Mouse (Mus musculus) MEL (cell line): ENCODE data around the gene Drosha. TPM values are rescaled to one million over a fixed set of nuclear protein-coding genes. Genes with fewer than 3 reads are reported as not detected.

Experiments
- DNase-seq: peaks from one replicate; pipeline ENCODE4 v3.0.0; 2011; ENCODE audit warnings: low read depth, low spot score
- H3K27ac ChIP-seq: 2 replicates; pipeline ENCODE4 v1.5.1; 2012; ENCODE audit warnings: low read depth, mild to moderate bottlenecking, control low read depth, low read length, moderate library complexity; ENCODE audit not compliant: control insufficient read depth
- H3K27me3 ChIP-seq, 2 experiments: fragments of 150-350 bp in 1 of 2; sonication (generic) in 1 of 2; 2 replicates each; pipeline ENCODE4 v1.6.1; 2012; ENCODE audit warnings: low read length in 2 of 2, mild to moderate bottlenecking in 2 of 2, improper control_type of control experiment in 1 of 2, moderate library complexity in 1 of 2; ENCODE audit not compliant: insufficient read depth in 2 of 2, control insufficient read depth in 1 of 2
- H3K36me3 ChIP-seq, 2 experiments: 2 replicates each; pipeline ENCODE4 v1.6.1; 2012 to 2014; ENCODE audit warnings: low read length in 2 of 2, improper control_type of control experiment in 1 of 2, inconsistent platforms in 1 of 2, mild to moderate bottlenecking in 1 of 2; ENCODE audit not compliant: insufficient read depth in 2 of 2, control insufficient read depth in 1 of 2
- H3K4me1 ChIP-seq, 2 experiments: fragments of 150-350 bp in 1 of 2; sonication (generic) in 1 of 2; 2 replicates each; pipeline ENCODE4 v1.6.1; 2012; ENCODE audit warnings: low read length in 2 of 2, improper control_type of control experiment in 1 of 2, mild to moderate bottlenecking in 1 of 2; ENCODE audit not compliant: insufficient read depth in 2 of 2, control insufficient read depth in 1 of 2
- H3K4me3 ChIP-seq, 2 experiments: fragments of 150-350 bp in 1 of 2; sonication (generic) in 1 of 2; 2 replicates each; pipeline ENCODE4 v1.5.1; 2012; ENCODE audit warnings: low read depth in 2 of 2, low read length in 2 of 2, mild to moderate bottlenecking in 2 of 2, moderate library complexity in 2 of 2, control low read depth in 1 of 2, improper control_type of control experiment in 1 of 2; ENCODE audit not compliant: control insufficient read depth in 1 of 2, insufficient read depth in 1 of 2
- H3K79me2 ChIP-seq: 2 replicates; pipeline ENCODE4 v1.6.1; 2012; ENCODE audit warnings: mild to moderate bottlenecking, low read length, moderate library complexity; ENCODE audit not compliant: control insufficient read depth, poor library complexity, insufficient read depth
- H3K9ac ChIP-seq: 2 replicates; pipeline ENCODE4 v1.6.1; 2012; ENCODE audit warnings: low read depth, mild to moderate bottlenecking, control low read depth, low read length, moderate library complexity; ENCODE audit not compliant: control insufficient read depth, poor library complexity, severe bottlenecking
- H3K9me3 ChIP-seq: fragments of 150-350 bp; sonication (generic); replicated peaks from 2 replicates; pipeline ENCODE4 v1.6.1; 2012; ENCODE audit warnings: mild to moderate bottlenecking, low read length, improper control_type of control experiment, moderate library complexity; ENCODE audit not compliant: insufficient read depth
- BHLHE40 ChIP-seq: IDR thresholded peaks from 2 replicates; pipeline ENCODE4 v1.6.1; 2012; ENCODE audit warnings: low read depth, mild to moderate bottlenecking, inconsistent platforms, low read length, improper control_type of control experiment, borderline replicate concordance
- CHD1 ChIP-seq: IDR thresholded peaks from 2 replicates; pipeline ENCODE4 v1.6.1; 2012; ENCODE audit warnings: low read depth, mild to moderate bottlenecking, inconsistent platforms, low read length, improper control_type of control experiment
- CTCF ChIP-seq, 3 experiments: IDR thresholded peaks in 2 of 3; conservative IDR thresholded peaks in 1 of 3; 2 replicates each; pipeline ENCODE4 v1.5.1; 2011 to 2012; ENCODE audit warnings: low read length in 3 of 3, low read depth in 2 of 3, mild to moderate bottlenecking in 2 of 3, improper control_type of control experiment in 1 of 3, inconsistent platforms in 1 of 3, mixed read lengths in 1 of 3, moderate library complexity in 1 of 3; ENCODE audit not compliant: control insufficient read depth in 1 of 3, insufficient read depth in 1 of 3, poor library complexity in 1 of 3, severe bottlenecking in 1 of 3
- E2F4 ChIP-seq: IDR thresholded peaks from 2 replicates; pipeline ENCODE4 v1.6.1; 2011; ENCODE audit warnings: low read depth, low read length, improper control_type of control experiment, borderline replicate concordance
- ELF1 ChIP-seq: IDR thresholded peaks from 2 replicates; pipeline ENCODE4 v1.6.1; 2014; ENCODE audit warnings: low read depth, mild to moderate bottlenecking, inconsistent platforms, low read length, improper control_type of control experiment, moderate library complexity
- GABPA ChIP-seq: IDR thresholded peaks from 2 replicates; pipeline ENCODE4 v1.6.1; 2012; ENCODE audit warnings: low read depth, mild to moderate bottlenecking, inconsistent platforms, low read length, improper control_type of control experiment, moderate library complexity
- GATA1 ChIP-seq: IDR thresholded peaks from 2 replicates; pipeline ENCODE4 v1.6.1; 2011; ENCODE audit warnings: low read depth, low read length, improper control_type of control experiment
- MAX ChIP-seq: IDR thresholded peaks from 2 replicates; pipeline ENCODE4 v1.6.1; 2011; ENCODE audit warnings: low read length, improper control_type of control experiment
- MAZ ChIP-seq: IDR thresholded peaks from 2 replicates; pipeline ENCODE4 v1.6.1; 2012; ENCODE audit warnings: low read depth, mild to moderate bottlenecking, inconsistent platforms, low read length, improper control_type of control experiment
- MEF2A ChIP-seq: IDR thresholded peaks from 2 replicates; pipeline ENCODE4 v1.6.1; 2014; ENCODE audit warnings: low read depth, mild to moderate bottlenecking, inconsistent platforms, low read length, improper control_type of control experiment; ENCODE audit not compliant: poor library complexity, insufficient replicate concordance, severe bottlenecking; ENCODE audit errors: extremely low read depth
- MXI1 ChIP-seq: IDR thresholded peaks from 2 replicates; pipeline ENCODE4 v1.6.1; 2011; ENCODE audit warnings: mild to moderate bottlenecking, low read depth, low read length, improper control_type of control experiment
- MYC ChIP-seq: IDR thresholded peaks from 2 replicates; pipeline ENCODE4 v1.6.1; 2011; ENCODE audit warnings: low read depth, mild to moderate bottlenecking, low read length, improper control_type of control experiment, moderate library complexity
- NRF1 ChIP-seq: IDR thresholded peaks from 2 replicates; pipeline ENCODE4 v1.6.1; 2014; ENCODE audit warnings: low read depth, mild to moderate bottlenecking, inconsistent platforms, low read length, improper control_type of control experiment, moderate library complexity; ENCODE audit not compliant: poor library complexity, insufficient read depth, severe bottlenecking
- POLR2A ChIP-seq, 2 experiments: IDR thresholded peaks; 2 replicates each; pipeline ENCODE4 v1.6.1; 2011 to 2012; ENCODE audit warnings: low read length in 2 of 2, mild to moderate bottlenecking in 2 of 2, control low read depth in 1 of 2, improper control_type of control experiment in 1 of 2, low read depth in 1 of 2, moderate library complexity in 1 of 2; ENCODE audit not compliant: control insufficient read depth in 1 of 2, insufficient read depth in 1 of 2, poor library complexity in 1 of 2
- POLR2AphosphoS5 ChIP-seq: IDR thresholded peaks from 2 replicates; pipeline ENCODE4 v1.6.1; 2012; ENCODE audit warnings: low read depth, borderline replicate concordance, mild to moderate bottlenecking, inconsistent platforms, low read length, moderate library complexity, mixed read lengths
- RCOR1 ChIP-seq: IDR thresholded peaks from 2 replicates; pipeline ENCODE4 v1.6.1; 2012; ENCODE audit warnings: low read depth, mild to moderate bottlenecking, inconsistent platforms, low read length, improper control_type of control experiment
- SIN3A ChIP-seq: IDR thresholded peaks from 2 replicates; pipeline ENCODE4 v1.6.1; 2012; ENCODE audit warnings: low read length, improper control_type of control experiment, inconsistent platforms
- SMC3 ChIP-seq: IDR thresholded peaks from 2 replicates; pipeline ENCODE4 v1.6.1; 2011; ENCODE audit warnings: low read depth, low read length, improper control_type of control experiment
- TBP ChIP-seq: IDR thresholded peaks from 2 replicates; pipeline ENCODE4 v1.8.0; 2011; ENCODE audit warnings: low read depth, low read length, improper control_type of control experiment
- TCF12 ChIP-seq: IDR thresholded peaks from 2 replicates; pipeline ENCODE4 v1.6.1; 2014; ENCODE audit warnings: low read depth, mild to moderate bottlenecking, inconsistent platforms, low read length, improper control_type of control experiment, moderate library complexity
- UBTF ChIP-seq: IDR thresholded peaks from 2 replicates; pipeline ENCODE4 v1.6.1; 2012; ENCODE audit warnings: low read depth, mild to moderate bottlenecking, inconsistent platforms, low read length, improper control_type of control experiment, moderate library complexity, borderline replicate concordance; ENCODE audit not compliant: insufficient read depth
- USF2 ChIP-seq, 2 experiments: IDR thresholded peaks; 2 replicates each; pipeline ENCODE4 v1.6.1; 2011 to 2012; ENCODE audit warnings: improper control_type of control experiment in 2 of 2, low read length in 2 of 2, borderline replicate concordance in 1 of 2, inconsistent platforms in 1 of 2, low read depth in 1 of 2, mild to moderate bottlenecking in 1 of 2; ENCODE audit not compliant: insufficient read depth in 1 of 2
- ZMIZ1 ChIP-seq: IDR thresholded peaks from 2 replicates; pipeline ENCODE4 v1.6.1; 2012; ENCODE audit warnings: low read depth, mild to moderate bottlenecking, inconsistent platforms, low read length, improper control_type of control experiment, moderate library complexity
- ZNF384 ChIP-seq: IDR thresholded peaks from 2 replicates; pipeline ENCODE4 v1.6.1; 2012; ENCODE audit warnings: low read depth, mild to moderate bottlenecking, inconsistent platforms, low read length, improper control_type of control experiment
- polyA plus RNA-seq, 2 experiments: library from polyadenylated mRNA; stranded (reverse) in 1 of 2; unstranded in 1 of 2; fragments of >175 nt in 1 of 2; fragments of >200 nt in 1 of 2; gene quantifications; 2 replicates each; pipeline versions ENCODE4 v1.2.1 to v1.2.4; 2012; ENCODE audit warnings: low replicate concordance in 2 of 2, low read depth in 1 of 2; ENCODE audit not compliant: insufficient read length in 2 of 2, insufficient read depth in 1 of 2, missing spikeins in 1 of 2
- total RNA-seq: library from RNA; depleted of rRNA; stranded (reverse); fragments of 300-350 nt; gene quantifications from 2 replicates; pipeline ENCODE4 v1.2.3, GENCODE M21; 2012

Gene Drosha
- total and polyA plus RNA-seq, 3 experiments = 43.3 to 482 (median 96.9) TPM

DNA sequence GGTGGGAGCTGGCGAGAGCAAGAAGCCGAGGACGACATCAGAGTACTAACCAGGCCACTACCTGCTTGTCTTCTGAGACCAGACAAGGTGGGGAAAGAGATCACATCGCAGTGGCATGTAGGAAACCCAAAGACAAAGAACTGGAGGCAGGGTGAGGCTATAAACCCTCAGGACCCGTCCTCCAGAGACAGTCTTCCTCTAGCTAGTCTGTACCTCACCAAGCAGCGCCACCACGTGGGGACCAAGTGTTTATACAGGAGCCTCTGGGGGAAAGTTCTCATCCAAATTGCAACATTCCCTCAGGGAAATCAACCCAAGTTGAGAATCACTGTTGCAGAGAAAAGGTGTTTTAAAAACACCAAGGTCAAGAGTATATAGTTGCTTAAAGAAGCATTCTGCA lies 18.2 kb downstream of the Drosha start:
- Histone ChIP-seq H3K79me2 (no peaks in the 10 kb centered on the region), H3K27me3 (no peaks in the 10 kb centered on the region), H3K9ac (no peak overlapping the region), H3K27ac (no peak overlapping the region), H3K9me3 (no peaks in the 10 kb centered on the region), H3K4me3 (no peak overlapping the region), H3K36me3 (peaks cover 0 to 23% of the 10 kb centered on the region in 2 experiments; a peak in 2 of 4 replicates), H3K4me1 (no peaks in the 10 kb centered on the region)
- no peak for DNase-seq
- no peak for TF ChIP-seq GABPA
- TF ChIP-seq NRF1 = no peak
- no peak for TF ChIP-seq ELF1
- TF ChIP-seq MAZ = no peak
- peak in 2 of 3 experiments; percentile 17 to 43; a peak in 3 of 6 replicates for TF ChIP-seq CTCF (IDR thresholded peaks at IDR 0.05 in 2 of 3, conservative IDR thresholded peaks at IDR 0.05 in 1 of 3; ENCODE audit: control insufficient read depth in 1 of 3, insufficient read depth in 1 of 3, low read depth in 2 of 3, low read length in 3 of 3, poor library complexity in 1 of 3, severe bottlenecking in 1 of 3)
- TF ChIP-seq SIN3A = no peak

DNA sequence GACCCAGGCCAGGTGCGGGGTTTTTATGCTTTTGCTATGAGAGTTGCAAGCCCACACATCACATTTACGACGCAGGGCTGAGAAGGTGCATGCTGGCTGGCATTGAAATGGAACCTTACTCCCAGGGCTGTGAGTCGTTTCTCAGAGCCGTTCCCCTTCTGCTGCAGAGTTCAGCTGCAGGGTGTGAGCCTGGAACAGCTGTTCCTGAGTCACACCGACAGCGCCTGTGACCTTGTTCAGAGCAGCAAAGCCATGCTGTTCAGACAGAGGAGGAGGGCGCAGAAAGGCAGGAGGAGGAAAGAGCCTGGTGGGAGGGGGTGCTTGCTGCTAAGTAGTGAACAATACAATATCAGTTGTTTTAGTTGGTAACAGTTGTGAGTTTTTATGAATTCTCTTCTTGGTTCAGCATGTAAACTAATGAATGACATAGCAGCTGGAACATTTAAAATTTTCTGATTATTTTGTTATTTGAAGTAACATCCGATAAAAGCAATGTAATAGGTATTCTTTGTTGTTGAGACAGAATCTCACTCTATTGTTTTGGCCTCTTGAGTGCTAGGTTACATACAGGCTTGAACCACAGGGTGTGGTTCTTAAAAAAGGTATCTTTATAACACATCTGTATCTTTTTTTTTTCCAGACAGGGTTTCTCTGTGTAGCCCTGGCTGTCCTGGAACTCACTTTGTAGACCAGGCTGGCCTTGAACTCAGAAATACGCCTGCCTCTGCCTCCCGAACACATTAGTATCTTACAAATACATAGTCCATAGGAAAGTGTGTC lies 23.8 kb downstream of the Drosha start:
- DNase-seq = no peak
- H3K9ac ChIP-seq = no peak overlapping the region
- peaks cover 0 to 20% of the 10 kb centered on the region in 2 experiments; a peak in 2 of 4 replicates for H3K36me3 ChIP-seq
- H3K79me2 ChIP-seq = no peaks in the 10 kb centered on the region
- TF ChIP-seq BHLHE40 (no peak), RCOR1 (no peak), MXI1 (no peak), UBTF (no peak), SIN3A (no peak), NRF1 (no peak), ZNF384 (0 out of 2 replicates have a peak, but pooled peaks have one; percentile 37)
- H3K4me3 ChIP-seq = no peak overlapping the region
- no peaks in the 10 kb centered on the region for H3K4me1 ChIP-seq
- H3K27ac ChIP-seq = no peak overlapping the region
- no peaks in the 10 kb centered on the region for H3K9me3 ChIP-seq
- H3K27me3 ChIP-seq = no peaks in the 10 kb centered on the region

DNA sequence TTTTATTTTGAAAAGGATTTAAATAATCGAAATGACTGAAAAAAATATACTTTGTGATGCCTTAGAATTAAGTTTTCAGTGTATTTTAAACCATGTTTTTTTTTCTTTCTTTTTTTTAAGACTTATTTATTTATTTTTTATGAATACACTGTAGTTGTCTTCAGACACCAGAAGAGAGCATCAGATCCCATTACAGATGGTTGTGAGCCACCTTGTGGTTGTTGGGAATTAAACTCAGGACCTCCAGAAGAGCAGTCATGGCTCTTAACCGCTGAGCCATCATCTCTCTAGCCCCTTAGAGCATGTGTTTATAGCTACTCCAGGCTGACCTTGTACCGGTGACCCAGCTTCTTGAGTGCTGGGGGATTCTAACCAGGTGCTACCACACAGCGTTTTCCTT lies 24.8 kb downstream of the Drosha start:
- Histone ChIP-seq H3K27ac (no peak overlapping the region), H3K79me2 (no peaks in the 10 kb centered on the region), H3K27me3 (no peaks in the 10 kb centered on the region), H3K36me3 (peaks cover 0 to 20% of the 10 kb centered on the region in 2 experiments; a peak in 2 of 4 replicates), H3K9me3 (no peaks in the 10 kb centered on the region), H3K9ac (no peak overlapping the region), H3K4me1 (no peaks in the 10 kb centered on the region), H3K4me3 (no peak overlapping the region)
- DNase-seq = no peak
- TF ChIP-seq ZNF384 (no peak), MYC (no peak), ZMIZ1 (no peak), TBP (no peak), MEF2A (no peak), POLR2A (IDR thresholded peaks at IDR 0.05; ENCODE audit: control insufficient read depth in 1 of 2, insufficient read depth in 1 of 2, low read depth in 1 of 2, low read length in 2 of 2, poor library complexity in 1 of 2) (no peak), MAX (no peak), POLR2AphosphoS5 (no peak), E2F4 (no peak), UBTF (no peak), TCF12 (no peak), USF2 (IDR thresholded peaks at IDR 0.05; ENCODE audit: borderline replicate concordance in 1 of 2, insufficient read depth in 1 of 2, low read depth in 1 of 2, low read length in 2 of 2) (no peak), CHD1 (no peak), GATA1 (no peak), BHLHE40 (no peak), SMC3 (no peak)
